Mouse (Mus musculus) heart, embryonic 11.5 days (tissue): ENCODE measurements around the gene Gm20683. TPM values are rescaled to one million over a fixed set of nuclear protein-coding genes. Genes with fewer than 3 reads are reported as not detected.

Experiments used
- ATAC-seq: fragments of 200-750 bp; cut with Nextera tagmentation; replicated peaks from 2 replicates; pipeline ENCODE4 v1.8.0; 2017; ENCODE audit warnings: moderate library complexity; ENCODE audit not compliant: insufficient number of reproducible peaks, low FRiP score, low TSS enrichment
- H3K27ac ChIP-seq: fragments of 300-500 bp; sonication (generic); 2 replicates; pipeline ENCODE4 v1.5.1; 2014; ENCODE audit warnings: mild to moderate bottlenecking, low read depth, low read length
- H3K27me3 ChIP-seq: fragments of 300-500 bp; sonication (generic); 2 replicates; pipeline ENCODE4 v1.6.1; 2014; ENCODE audit warnings: mild to moderate bottlenecking, low read length, mixed read lengths; ENCODE audit not compliant: control insufficient read depth, insufficient read depth
- H3K36me3 ChIP-seq: fragments of 300-500 bp; sonication (generic); 2 replicates; pipeline ENCODE4 v1.6.1; 2014; ENCODE audit warnings: mild to moderate bottlenecking, low read length, moderate library complexity, mixed read lengths; ENCODE audit not compliant: control insufficient read depth, insufficient read depth
- H3K4me1 ChIP-seq: fragments of 300-500 bp; sonication (generic); 2 replicates; pipeline ENCODE4 v1.6.1; 2014; ENCODE audit warnings: low read length; ENCODE audit not compliant: control insufficient read depth, insufficient read depth
- H3K4me2 ChIP-seq: fragments of 300-500 bp; sonication (generic); 2 replicates; pipeline ENCODE4 v1.6.1; 2014; ENCODE audit warnings: mild to moderate bottlenecking, moderate library complexity
- H3K4me3 ChIP-seq: fragments of 300-500 bp; sonication (generic); 2 replicates; pipeline ENCODE4 v1.5.1; 2014; ENCODE audit warnings: low read depth, low read length
- H3K9ac ChIP-seq: fragments of 300-500 bp; sonication (generic); 2 replicates; pipeline ENCODE4 v1.6.1; 2014; ENCODE audit warnings: mild to moderate bottlenecking, low read depth, low read length, moderate library complexity
- H3K9me3 ChIP-seq: fragments of 300-500 bp; sonication (generic); replicated peaks from 2 replicates; pipeline ENCODE4 v1.6.1; 2016; ENCODE audit warnings: low read length; ENCODE audit not compliant: control insufficient read depth
- WGBS: fragments of 180-500 bp; shearing (Covaris S2); extraction: QIAGEN DNeasy Blood & Tissue Kit; methylation state at CpG from one replicate; pipeline ENCODE4 v1.1.7; 2014; ENCODE audit not compliant: insufficient replicate concordance; 5-methylcytosine and 5-hydroxymethylcytosine counted together
- polyA plus RNA-seq: library from polyadenylated mRNA; unstranded; fragments of >200 nt; fragmentation: Nextera tagmentation; extraction: Ambion mirVana; gene quantifications from 2 replicates; pipeline ENCODE4 v1.2.1, GENCODE M21; 2014

The Gm20683 gene
- polyA plus RNA-seq, 1 experiment from 2014 or later: 0.70 TPM

- H3K27ac ChIP-seq: peak overlapping the region; percentile 99; the same call in 1 of the 2 replicates
- H3K36me3 ChIP-seq: peaks cover 27% of the 10 kb centered on the region
- no peaks in the 10 kb centered on the region for H3K27me3 ChIP-seq
- peak overlapping the region; percentile 92 for H3K9ac ChIP-seq
- H3K4me3 ChIP-seq: peak overlapping the region; percentile 88
- peaks cover 66% of the 10 kb centered on the region for H3K4me1 ChIP-seq
- WGBS: 90% methylated on average over 12 of the region's 12 CpGs
- H3K4me2 ChIP-seq: peak overlapping the region; percentile 98
- no peaks in the 10 kb centered on the region for H3K9me3 ChIP-seq
- no peak for ATAC-seq
These were observed 6.9 kb downstream of the Gm20683 start for GRCm38 (mm10) chr17:25834595-25835222.

DNA sequence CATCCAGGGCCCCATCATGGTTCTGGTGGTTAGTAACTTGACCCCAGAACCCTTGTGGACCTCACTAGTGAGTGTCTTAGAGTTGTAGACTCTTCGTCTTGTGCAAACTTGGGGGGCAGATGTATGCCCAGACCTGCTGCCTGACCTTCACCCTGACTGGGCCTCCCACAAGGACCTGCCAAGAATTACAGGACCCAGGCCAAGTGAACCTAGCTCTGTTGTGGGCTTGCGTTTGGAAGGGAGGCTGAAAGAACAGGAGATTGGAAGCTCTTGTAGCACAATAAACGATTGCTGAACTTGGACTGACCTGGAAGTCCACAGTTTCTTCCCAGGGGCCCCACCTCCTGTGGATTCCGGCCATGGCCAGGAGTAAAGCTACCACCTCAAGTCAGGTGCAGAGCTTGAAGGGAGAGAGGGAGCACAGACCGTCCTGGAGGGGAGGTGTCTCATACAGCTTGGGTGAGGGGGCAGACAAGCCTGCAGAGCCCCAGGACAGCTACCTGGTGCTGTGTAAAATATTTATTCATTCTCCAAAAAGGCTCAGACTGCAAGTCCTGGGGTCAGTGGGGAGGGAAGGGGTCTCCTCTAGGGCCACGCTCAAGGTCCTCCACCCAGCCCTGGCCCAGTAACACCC lies 7.5 kb downstream of the Gm20683 start:
- peaks cover 22% of the 10 kb centered on the region for H3K36me3 ChIP-seq
- no peaks in the 10 kb centered on the region for H3K27me3 ChIP-seq
- H3K4me2 ChIP-seq: peak overlapping the region; percentile 98
- H3K27ac ChIP-seq: peak overlapping the region; percentile 99
- 39% methylated on average over 6 of the region's 6 CpGs for WGBS
- no peaks in the 10 kb centered on the region for H3K9me3 ChIP-seq
- H3K4me1 ChIP-seq: peaks cover 69% of the 10 kb centered on the region
- peak overlapping the region; percentile 92 for H3K9ac ChIP-seq
- no peak for ATAC-seq
- H3K4me3 ChIP-seq: peak overlapping the region; percentile 88

DNA sequence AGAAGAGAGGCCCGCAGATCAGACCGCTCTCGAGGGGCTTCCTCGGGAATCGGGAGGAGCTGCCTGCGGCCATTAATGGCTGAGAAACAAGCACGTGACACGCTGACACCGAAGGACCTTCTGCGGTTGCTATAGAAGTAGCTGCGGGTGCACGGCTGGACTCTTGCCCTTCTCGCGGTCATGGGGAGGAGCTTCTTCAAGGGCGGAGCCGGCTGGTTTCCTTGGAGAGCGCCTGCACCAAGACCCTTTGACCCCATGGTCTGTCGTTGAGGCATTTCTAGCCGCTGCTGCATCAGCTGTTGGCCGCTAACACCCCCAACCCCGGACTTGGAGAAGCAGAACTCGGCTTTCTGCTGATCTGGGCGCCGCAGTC lies 8.3 kb downstream of the Gm20683 start, which contains the start of gene Stub1:
TSS of gene Stub1 (minus strand) at position 114 of the 373 bp plus-strand sequence.
- under 1% methylated on average over 24 of the region's 24 CpGs for WGBS
- no peaks in the 10 kb centered on the region for H3K27me3 ChIP-seq
- H3K4me3 ChIP-seq: peak within 1 kb of the TSS; percentile 88
- H3K4me1 ChIP-seq: peaks cover 73% of the 10 kb centered on the region
- ATAC-seq: peak; percentile 73
- H3K9me3 ChIP-seq: no peaks in the 10 kb centered on the region
- H3K4me2 ChIP-seq: peak within 1 kb of the TSS; percentile 98
- peak within 1 kb of the TSS; percentile 92 for H3K9ac ChIP-seq
- H3K36me3 ChIP-seq: peaks cover 19% of the 10 kb centered on the region
- peak within 1 kb of the TSS; percentile 99 for H3K27ac ChIP-seq

DNA sequence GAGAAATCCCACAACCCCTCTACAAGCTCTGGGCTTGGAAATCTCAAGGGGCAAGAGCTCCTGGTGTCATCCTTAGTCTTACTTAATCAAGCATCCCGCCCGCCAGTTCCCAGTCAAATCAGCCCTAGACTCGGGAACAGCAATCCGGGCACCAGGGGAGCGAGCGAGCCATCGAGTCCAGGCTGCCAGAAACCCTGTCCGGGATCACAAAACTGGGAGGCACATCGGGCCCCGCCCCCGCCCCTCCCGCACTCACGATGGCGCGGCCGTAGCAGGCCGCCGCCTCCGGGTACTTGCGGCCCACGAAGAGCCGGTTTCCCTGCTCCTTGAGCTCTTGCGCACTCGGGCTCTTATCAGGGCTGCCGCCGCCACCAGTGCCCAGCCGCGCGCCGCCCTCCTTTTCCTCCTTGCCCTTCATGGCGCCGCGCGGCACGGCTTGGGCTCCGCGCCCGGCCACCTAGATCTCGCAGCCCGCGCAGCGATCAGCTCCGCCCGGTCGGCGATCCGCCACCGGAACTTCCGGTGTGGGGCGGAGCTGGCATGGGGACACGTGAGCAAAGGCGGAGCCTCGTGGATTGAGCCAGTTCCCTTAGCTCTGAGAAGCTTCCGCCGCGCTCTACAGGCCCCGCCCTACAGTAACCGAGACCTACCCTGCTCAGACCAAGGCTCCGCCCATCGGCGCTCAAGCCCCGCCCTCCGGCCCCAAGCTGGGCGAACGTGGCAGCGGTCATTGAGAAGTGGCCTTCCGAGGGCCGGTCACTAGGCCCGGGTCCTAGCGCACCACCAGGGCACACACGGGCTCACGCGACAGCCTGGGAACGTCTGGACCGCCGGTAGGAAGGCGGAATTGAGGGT lies 8.9 kb downstream of the Gm20683 start:
- under 1% methylated on average over 61 of the region's 77 CpGs for WGBS
- Histone ChIP-seq H3K4me3 (peak overlapping the region; percentile 88), H3K27me3 (no peaks in the 10 kb centered on the region), H3K36me3 (peaks cover 20% of the 10 kb centered on the region), H3K4me2 (peak overlapping the region; percentile 98), H3K9ac (peak overlapping the region; percentile 92), H3K4me1 (peaks cover 71% of the 10 kb centered on the region), H3K27ac (peak overlapping the region; percentile 99), H3K9me3 (no peaks in the 10 kb centered on the region)
- peak; percentile 91 for ATAC-seq

DNA sequence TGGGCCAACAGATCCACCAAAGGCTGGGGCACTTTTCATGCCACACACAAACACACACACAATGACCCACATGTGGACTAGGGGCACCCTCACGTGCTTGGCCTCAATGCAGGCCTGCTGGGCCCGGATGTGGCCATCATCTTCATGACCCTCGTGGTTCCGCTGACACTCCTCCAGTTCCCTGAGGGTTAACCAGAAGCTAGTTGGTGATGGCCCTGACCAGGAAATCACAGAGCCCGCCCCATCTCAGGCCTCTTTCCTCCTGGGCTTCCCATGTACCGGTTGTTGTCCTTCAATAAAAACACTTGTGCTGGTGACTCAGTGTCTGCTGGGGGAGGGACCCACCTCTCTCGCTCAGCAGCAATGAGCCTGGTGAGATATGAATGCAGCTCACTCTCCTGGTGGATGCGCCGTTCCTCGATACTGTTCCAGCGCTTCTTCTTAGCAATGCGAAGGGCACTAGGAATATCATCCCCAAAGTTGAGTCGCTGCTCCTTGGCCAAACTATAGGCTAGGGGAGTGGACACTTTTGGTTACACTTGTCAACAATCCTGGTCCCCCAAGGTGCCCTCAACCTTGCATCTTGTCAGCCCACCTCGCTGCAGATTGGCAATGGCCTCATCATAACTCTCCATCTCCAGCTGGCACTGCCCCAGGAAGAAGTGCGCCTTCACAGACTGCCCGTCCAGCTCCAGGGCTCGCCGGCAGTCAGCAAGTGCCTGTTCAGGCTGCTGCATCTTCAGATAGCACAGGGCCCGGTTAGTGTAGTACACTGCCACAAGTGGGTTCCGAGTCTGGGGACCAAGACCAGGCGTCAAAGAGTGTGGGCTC lies 9.9 kb downstream of the Gm20683 start:
- no peaks in the 10 kb centered on the region for H3K9me3 ChIP-seq
- H3K4me3 ChIP-seq: peak overlapping the region; percentile 88
- peak overlapping the region; percentile 99; the same call in 1 of the 2 replicates for H3K27ac ChIP-seq
- WGBS: 50% methylated on average over 21 of the region's 21 CpGs
- peaks cover 61% of the 10 kb centered on the region for H3K4me1 ChIP-seq
- H3K27me3 ChIP-seq: no peaks in the 10 kb centered on the region
- H3K9ac ChIP-seq: peak overlapping the region; percentile 92
- no peak for ATAC-seq
- H3K4me2 ChIP-seq: peak overlapping the region; percentile 98
- peaks cover 24% of the 10 kb centered on the region for H3K36me3 ChIP-seq

GRCm38 (mm10) chr17:25830806-25831431 lies 10.6 kb downstream of the Gm20683 start:
- 88% methylated on average over 14 of the region's 14 CpGs for WGBS
- Histone ChIP-seq H3K9ac (peak overlapping the region; percentile 92; the same call in 1 of the 2 replicates), H3K4me2 (peak overlapping the region; percentile 98), H3K4me3 (peak overlapping the region; percentile 88), H3K4me1 (peaks cover 53% of the 10 kb centered on the region), H3K36me3 (peaks cover 27% of the 10 kb centered on the region), H3K9me3 (no peaks in the 10 kb centered on the region), H3K27me3 (no peaks in the 10 kb centered on the region), H3K27ac (no peak overlapping the region)
- no peak for ATAC-seq

- Histone ChIP-seq H3K9ac (no peak overlapping the region), H3K27ac (no peak overlapping the region), H3K9me3 (no peaks in the 10 kb centered on the region), H3K4me1 (peaks cover 47% of the 10 kb centered on the region), H3K36me3 (peaks cover 27% of the 10 kb centered on the region), H3K27me3 (no peaks in the 10 kb centered on the region), H3K4me3 (peak overlapping the region; percentile 69), H3K4me2 (peak overlapping the region; percentile 83)
- ATAC-seq: no peak
- WGBS: 81% methylated on average over 4 of the region's 4 CpGs
These were observed 11.3 kb downstream of the Gm20683 start for GRCm38 (mm10) chr17:25830200-25830753.
